Comparison of ENCODE assay signal across 8 mouse cellular contexts in the genomic region with DNA sequence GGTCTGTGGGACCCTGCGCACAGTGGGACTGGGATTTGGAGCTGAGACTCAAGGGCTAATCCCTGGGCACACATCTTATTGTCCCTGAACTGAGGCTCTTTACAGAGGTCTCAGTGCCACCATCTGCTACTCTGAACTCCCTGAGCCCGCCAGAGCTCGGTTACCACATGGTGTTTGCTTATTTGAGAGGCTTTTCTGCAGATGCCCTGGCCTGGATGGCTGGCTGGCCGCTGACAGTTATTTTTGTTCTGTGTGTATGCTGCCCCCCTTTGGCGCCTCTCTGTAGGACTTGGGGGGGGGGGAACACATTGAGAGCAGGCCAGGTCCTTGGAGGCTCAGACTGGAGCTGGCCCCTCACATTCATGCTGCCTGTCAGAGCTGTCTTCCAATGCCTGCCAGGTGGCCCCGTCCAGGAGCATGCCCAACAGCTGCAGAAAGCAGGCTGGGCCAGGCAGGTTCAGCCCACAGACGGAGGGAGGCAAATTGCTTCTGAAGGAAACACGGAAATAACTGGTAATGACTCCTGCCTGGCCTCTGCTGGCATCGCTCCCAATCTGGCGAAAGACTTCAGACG. TPM values are rescaled to one million over a fixed set of nuclear protein-coding genes. Genes with fewer than 3 reads are reported as not detected.
A peak's percentile ranks its signal among the peaks of the same experiment; 100 is the strongest.
DNase-seq lines count a peak whose midpoint lies in the region; ATAC-seq and TF ChIP-seq lines count a peak whose summit lies in the region.

No protein-coding gene starts in this region.

- peak; percentile 85 for ATAC-seq in hindbrain, embryonic 15.5 days (ENCODE audit: low FRiP score, low read depth)
- peak; percentile 83 for ATAC-seq in lung, postnatal 0 days
- ATAC-seq in stomach, embryonic 15.5 days (ENCODE audit: insufficient read depth, low FRiP score, low read depth) = peak; percentile 78

- no peak overlapping the region for H3K4me2 ChIP-seq in hindbrain, embryonic 15.5 days
- H3K4me2 ChIP-seq in lung, postnatal 0 days (replicated peaks; ENCODE audit: low read depth, low read length) = no peak overlapping the region
- H3K4me2 ChIP-seq in stomach, embryonic 15.5 days = peak overlapping the region; percentile 9; the same call in 1 of the 2 replicates

- H3K4me1 ChIP-seq in hindbrain, embryonic 15.5 days (replicated peaks) = peaks cover 20% of the 10 kb centered on the region
- no peaks in the 10 kb centered on the region for H3K4me1 ChIP-seq in lung, postnatal 0 days (ENCODE audit: insufficient read depth, low read depth, low read length)
- 0 out of 2 replicates have a peak, but pooled peaks cover 11% of the 10 kb centered on the region for H3K4me1 ChIP-seq in stomach, embryonic 15.5 days

- no peak overlapping the region for H3K4me3 ChIP-seq in hindbrain, embryonic 15.5 days
- H3K4me3 ChIP-seq in lung, postnatal 0 days (ENCODE audit: low read depth, low read length) = no peak overlapping the region
- no peak overlapping the region for H3K4me3 ChIP-seq in stomach, embryonic 15.5 days (replicated peaks)

- TF ChIP-seq CTCF in lung, postnatal 0 days (IDR thresholded peaks at IDR 0.05) = peak; percentile 53

- H3K27ac ChIP-seq in hindbrain, embryonic 15.5 days (replicated peaks) = no peak overlapping the region; the same call in 1 of the 2 replicates
- no peak overlapping the region for H3K27ac ChIP-seq in lung, postnatal 0 days (ENCODE audit: low read length)
- H3K27ac ChIP-seq in stomach, embryonic 15.5 days = peak overlapping the region; percentile 52

- DNase-seq in ovary, postnatal 14 days (ENCODE audit: low spot score) = peak; percentile 50
- no peak for DNase-seq in ovary, adult 18-20 months (ENCODE audit: low spot score)
- DNase-seq in embryo, embryonic 9.5 days (ENCODE audit: extremely low spot score) = peak; percentile 50
- DNase-seq in lung, postnatal 0 days (ENCODE audit: low spot score) = peak; percentile 82
- no peak for DNase-seq in layer of hippocampus, adult 9-10 months (ENCODE audit: low spot score)
- no peak for DNase-seq in left cerebral cortex, adult 18-20 months (ENCODE audit: low spot score in 2 of 2)

- H3K9ac ChIP-seq in hindbrain, embryonic 15.5 days = no peak overlapping the region
- H3K9ac ChIP-seq in lung, postnatal 0 days (replicated peaks; ENCODE audit: low read depth) = no peak overlapping the region
- H3K9ac ChIP-seq in stomach, embryonic 15.5 days = no peak overlapping the region

- WGBS in hindbrain, embryonic 15.5 days = 18% methylated on average over 11 of the region's 11 CpGs
- 15% methylated on average over 11 of the region's 11 CpGs for WGBS in lung, postnatal 0 days
- 15% methylated on average over 11 of the region's 11 CpGs for WGBS in stomach, embryonic 15.5 days

- H3K36me3 ChIP-seq in hindbrain, embryonic 15.5 days = no peaks in the 10 kb centered on the region
- no peaks in the 10 kb centered on the region for H3K36me3 ChIP-seq in lung, postnatal 0 days (ENCODE audit: insufficient read depth, low read length)
- H3K36me3 ChIP-seq in stomach, embryonic 15.5 days = no peaks in the 10 kb centered on the region

- no peak for TF ChIP-seq EP300 in lung, postnatal 0 days (IDR thresholded peaks at IDR 0.05)

- H3K27me3 ChIP-seq in hindbrain, embryonic 15.5 days = 0 out of 2 replicates have a peak, but pooled peaks cover 2% of the 10 kb centered on the region
- no peaks in the 10 kb centered on the region for H3K27me3 ChIP-seq in lung, postnatal 0 days (replicated peaks; ENCODE audit: insufficient read depth, low read length)
- 0 out of 2 replicates have a peak, but pooled peaks cover 3% of the 10 kb centered on the region for H3K27me3 ChIP-seq in stomach, embryonic 15.5 days (replicated peaks)

- H3K9me3 ChIP-seq in hindbrain, embryonic 15.5 days = no peaks in the 10 kb centered on the region
- no peaks in the 10 kb centered on the region for H3K9me3 ChIP-seq in lung, postnatal 0 days (ENCODE audit: low read length)
- no peaks in the 10 kb centered on the region for H3K9me3 ChIP-seq in stomach, embryonic 15.5 days

RNA-seq across cellular contexts. Expression of gene Syf2, which starts 19.9 kb away (rescaled TPM):
- polyA plus RNA-seq in hindbrain, embryonic 15.5 days (2015; fragmentation: Nextera tagmentation; extraction: Ambion mirVana) = 57.2 and 62.7 TPM in 2 replicates
- 118 and 132 TPM in 2 replicates for polyA plus RNA-seq in lung, postnatal 0 days (2015; fragmentation: Nextera tagmentation; extraction: Ambion mirVana)
- 65.2 and 70.2 TPM in 2 replicates for polyA plus RNA-seq in stomach, embryonic 15.5 days (2015; fragmentation: Nextera tagmentation; extraction: Ambion mirVana)
- total RNA-seq in left cerebral cortex, adult 18-20 months (2021) = 10 to 100 TPM; 59.9 to 63.6 TPM

RNA-seq across cellular contexts. Expression of gene Rsrp1, which starts 27.2 kb away (rescaled TPM):
- polyA plus RNA-seq in hindbrain, embryonic 15.5 days (2015; fragmentation: Nextera tagmentation; extraction: Ambion mirVana) = 465 and 471 TPM in 2 replicates
- 542 and 611 TPM in 2 replicates for polyA plus RNA-seq in lung, postnatal 0 days (2015; fragmentation: Nextera tagmentation; extraction: Ambion mirVana)
- polyA plus RNA-seq in stomach, embryonic 15.5 days (2015; fragmentation: Nextera tagmentation; extraction: Ambion mirVana) = 500 and 512 TPM in 2 replicates
- total RNA-seq in left cerebral cortex, adult 18-20 months (2021) = 100 to 1,000 TPM; 248 to 297 TPM

RNA-seq across cellular contexts. Expression of gene Tmem50a, which starts 35.8 kb away (rescaled TPM):
- 209 and 217 TPM in 2 replicates for polyA plus RNA-seq in hindbrain, embryonic 15.5 days (2015; fragmentation: Nextera tagmentation; extraction: Ambion mirVana)
- polyA plus RNA-seq in lung, postnatal 0 days (2015; fragmentation: Nextera tagmentation; extraction: Ambion mirVana) = 271 and 296 TPM in 2 replicates
- polyA plus RNA-seq in stomach, embryonic 15.5 days (2015; fragmentation: Nextera tagmentation; extraction: Ambion mirVana) = 167 and 170 TPM in 2 replicates
- total RNA-seq in left cerebral cortex, adult 18-20 months (2021) = 100 to 1,000 TPM; 119 to 127 TPM

Comparison
In these comparisons a context has a peak if more than half of its experiments do, and no peak if none do; other contexts are left out.
1. DNase-seq: peak in ovary, postnatal 14 days (single experiment), embryo, embryonic 9.5 days (single experiment) and lung, postnatal 0 days (single experiment); none in ovary, adult 18-20 months (single experiment), layer of hippocampus, adult 9-10 months (single experiment) and left cerebral cortex, adult 18-20 months (0 of 2).
2. Peak in every context shown above with its lines, with median percentiles within 50 percentile points of each other: ATAC-seq.